Comparison of ENCODE assay signal across 7 mouse cellular contexts in genomic region chr5:92679441-92679840, GRCm38 (mm10). TPM values are rescaled to one million over a fixed set of nuclear protein-coding genes. Genes with fewer than 3 reads are reported as not detected.
DNase-seq lines count a peak whose midpoint lies in the region; ATAC-seq lines count a peak whose summit lies in the region.

No protein-coding gene starts in this region.

- H3K4me2 ChIP-seq in heart, embryonic 11.5 days = no peak overlapping the region

- no peak overlapping the region for H3K27ac ChIP-seq in heart, embryonic 11.5 days (ENCODE audit: low read depth, low read length)

- no peak overlapping the region for H3K9ac ChIP-seq in heart, embryonic 11.5 days (ENCODE audit: low read depth, low read length)

- H3K36me3 ChIP-seq in heart, embryonic 11.5 days (ENCODE audit: control insufficient read depth, insufficient read depth, low read length) = no peaks in the 10 kb centered on the region

- peak; percentile 45 for DNase-seq in heart, adult 8-10 months (ENCODE audit: low spot score)
- peak; percentile 9 for DNase-seq in thymus, postnatal 0 days (ENCODE audit: low spot score)
- DNase-seq in thymus, adult 18-20 months = no peak
- peak; percentile 60 for DNase-seq in forelimb bud, embryonic 11.5 days (ENCODE audit: low read depth, low spot score)
- peak; percentile 9 for DNase-seq in naive thymus-derived CD4-positive, alpha-beta T cell, adult 2 months (ENCODE audit: low read depth)
- no peak for DNase-seq in urinary bladder, postnatal 10 days (ENCODE audit: low spot score)

- H3K4me3 ChIP-seq in heart, embryonic 11.5 days (ENCODE audit: low read depth, low read length) = no peak overlapping the region

- no peaks in the 10 kb centered on the region for H3K27me3 ChIP-seq in heart, embryonic 11.5 days (ENCODE audit: control insufficient read depth, insufficient read depth, low read length)

- H3K9me3 ChIP-seq in heart, embryonic 11.5 days (replicated peaks; ENCODE audit: control insufficient read depth, low read length) = no peaks in the 10 kb centered on the region

- no peak for ATAC-seq in heart, embryonic 11.5 days (replicated peaks; ENCODE audit: insufficient number of reproducible peaks, low FRiP score, low TSS enrichment)

- no peaks in the 10 kb centered on the region for H3K4me1 ChIP-seq in heart, embryonic 11.5 days (ENCODE audit: control insufficient read depth, insufficient read depth, low read length)

- 29% methylated on average over 4 of the region's 4 CpGs for WGBS in heart, embryonic 11.5 days (ENCODE audit: insufficient replicate concordance)

RNA-seq across cellular contexts. Expression of gene Shroom3, which starts 3.8 kb away (rescaled TPM):
- 10 to 100 TPM; 38.0 to 42.8 (median 40.7) TPM for total RNA-seq in heart, adult 8-10 months (2022)
- 13.4 and 14.9 TPM in 2 replicates for polyA plus RNA-seq in heart, embryonic 11.5 days (2014; fragmentation: Nextera tagmentation; extraction: Ambion mirVana)
- 0.32 and 0.77 TPM in 2 replicates for polyA plus RNA-seq in thymus, postnatal 0 days (2015; fragmentation: Nextera tagmentation; extraction: Ambion mirVana)

RNA-seq across cellular contexts. Expression of gene Ccdc158, which starts 4.4 kb away (rescaled TPM):
- total RNA-seq in heart, adult 8-10 months (2022) = under 1 TPM in 2 of 4 experiments, not detected in 2; 0.06 to 0.09 TPM
- polyA plus RNA-seq in heart, embryonic 11.5 days (2014; fragmentation: Nextera tagmentation; extraction: Ambion mirVana) = 1.1 and 1.8 TPM in 2 replicates
- 0.10 and 0.14 TPM in 2 replicates for polyA plus RNA-seq in thymus, postnatal 0 days (2015; fragmentation: Nextera tagmentation; extraction: Ambion mirVana)

Comparison
In these comparisons a context has a peak if more than half of its experiments do, and no peak if none do; other contexts are left out.
1. DNase-seq: peak in heart, adult 8-10 months (single experiment), thymus, postnatal 0 days (single experiment), forelimb bud, embryonic 11.5 days (single experiment) and naive thymus-derived CD4-positive, alpha-beta T cell, adult 2 months (single experiment); none in thymus, adult 18-20 months (0 of 2) and urinary bladder, postnatal 10 days (single experiment).